Mouse (Mus musculus): ENCODE measurements around the gene Rab33b. TPM values are rescaled to one million over a fixed set of nuclear protein-coding genes. Genes with fewer than 3 reads are reported as not detected.
A peak's percentile ranks its signal among the peaks of the same experiment; 100 is the strongest.

Rab33b gene
- polyA plus RNA-seq, 1 experiment: 24.5 TPM

- no peak overlapping the region for H3K4me3 ChIP-seq (ENCODE audit: insufficient read depth, low read length)
- H3K27ac ChIP-seq (ENCODE audit: insufficient read depth, low read length): no peak overlapping the region
- TF ChIP-seq CTCF (IDR thresholded peaks at IDR 0.05; ENCODE audit: borderline replicate concordance, insufficient read depth, low read length) (no peak), POLR2A (IDR thresholded peaks at IDR 0.05; ENCODE audit: low read depth, low read length) (no peak)
- H3K4me1 ChIP-seq (ENCODE audit: control insufficient read depth, insufficient read depth, low read length): no peaks in the 10 kb centered on the region
These were observed 21.7 kb downstream of the Rab33b start for GRCm38 (mm10) chr3:51505465-51505864.

- no peaks in the 10 kb centered on the region for H3K4me1 ChIP-seq (ENCODE audit: control insufficient read depth, insufficient read depth, low read length)
- H3K27ac ChIP-seq (ENCODE audit: insufficient read depth, low read length): no peak overlapping the region
- no peak for TF ChIP-seq POLR2A (IDR thresholded peaks at IDR 0.05; ENCODE audit: low read depth, low read length)
- peak; percentile 79; the same call in 1 of the 2 replicates for TF ChIP-seq CTCF (IDR thresholded peaks at IDR 0.05; ENCODE audit: borderline replicate concordance, insufficient read depth, low read length)
- H3K4me3 ChIP-seq (ENCODE audit: insufficient read depth, low read length): no peak overlapping the region
These were observed 27.2 kb downstream of the Rab33b start for GRCm38 (mm10) chr3:51510903-51511302.

DNA sequence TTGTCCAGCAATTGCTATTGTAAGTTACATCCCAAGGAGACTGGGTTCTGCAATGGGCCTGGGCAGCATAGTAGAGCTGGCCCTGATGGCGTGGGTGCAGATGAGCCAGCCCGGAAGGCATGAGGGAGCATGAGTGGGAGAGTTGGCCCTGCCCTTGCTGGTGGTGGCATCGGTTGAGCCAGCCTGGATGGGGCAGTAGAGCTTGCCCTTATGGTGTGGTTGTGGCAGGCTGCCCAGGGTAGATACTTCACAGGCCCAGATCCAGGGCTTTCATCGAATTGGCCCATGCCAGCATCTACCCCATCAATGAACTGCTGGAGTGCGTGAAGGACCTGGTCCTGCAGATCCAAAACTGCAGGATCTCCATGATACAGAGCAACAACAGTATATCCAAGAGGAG, 28.3 kb downstream of the Rab33b start:
- TF ChIP-seq CTCF (IDR thresholded peaks at IDR 0.05; ENCODE audit: borderline replicate concordance, insufficient read depth, low read length) (no peak), POLR2A (IDR thresholded peaks at IDR 0.05; ENCODE audit: low read depth, low read length) (no peak)
- H3K4me3 ChIP-seq (ENCODE audit: insufficient read depth, low read length): no peak overlapping the region
- no peaks in the 10 kb centered on the region for H3K4me1 ChIP-seq (ENCODE audit: control insufficient read depth, insufficient read depth, low read length)
- H3K27ac ChIP-seq (ENCODE audit: insufficient read depth, low read length): no peak overlapping the region

DNA sequence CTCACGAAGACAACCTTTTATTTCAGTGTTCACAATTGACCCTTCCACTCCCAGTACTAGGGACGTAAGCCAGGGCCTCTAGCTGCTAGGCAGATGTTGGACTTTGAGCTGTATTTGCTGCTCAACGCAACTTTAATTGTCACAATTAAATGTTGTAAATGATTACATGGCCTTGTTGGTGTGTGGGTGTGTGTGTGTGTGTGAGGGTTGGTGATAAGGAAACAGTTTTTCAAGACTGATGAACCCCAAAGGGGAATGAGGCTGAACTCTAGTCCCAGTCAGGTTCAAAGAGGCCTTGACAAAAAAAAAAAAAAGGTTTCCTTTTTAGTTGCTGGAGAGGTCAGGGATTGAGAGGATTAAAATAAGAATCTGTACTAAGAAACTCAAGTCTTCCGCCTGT, 33.7 kb downstream of the Rab33b start:
- H3K4me3 ChIP-seq (ENCODE audit: insufficient read depth, low read length): no peak overlapping the region
- no peak overlapping the region for H3K27ac ChIP-seq (ENCODE audit: insufficient read depth, low read length)
- no peaks in the 10 kb centered on the region for H3K4me1 ChIP-seq (ENCODE audit: control insufficient read depth, insufficient read depth, low read length)
- TF ChIP-seq CTCF (IDR thresholded peaks at IDR 0.05; ENCODE audit: borderline replicate concordance, insufficient read depth, low read length) (no peak), POLR2A (IDR thresholded peaks at IDR 0.05; ENCODE audit: low read depth, low read length) (no peak)

GRCm38 (mm10) chr3:51517878-51518762, 34.4 kb downstream of the Rab33b start:
- H3K27ac ChIP-seq (ENCODE audit: insufficient read depth, low read length): no peak overlapping the region
- H3K4me1 ChIP-seq (ENCODE audit: control insufficient read depth, insufficient read depth, low read length): no peaks in the 10 kb centered on the region
- no peak overlapping the region for H3K4me3 ChIP-seq (ENCODE audit: insufficient read depth, low read length)
- no peak for TF ChIP-seq CTCF (IDR thresholded peaks at IDR 0.05; ENCODE audit: borderline replicate concordance, insufficient read depth, low read length)
- no peak for TF ChIP-seq POLR2A (IDR thresholded peaks at IDR 0.05; ENCODE audit: low read depth, low read length)

- TF ChIP-seq POLR2A (IDR thresholded peaks at IDR 0.05; ENCODE audit: low read depth, low read length) (no peak), CTCF (IDR thresholded peaks at IDR 0.05; ENCODE audit: borderline replicate concordance, insufficient read depth, low read length) (no peak)
- H3K4me3 ChIP-seq (ENCODE audit: insufficient read depth, low read length): no peak overlapping the region
- no peaks in the 10 kb centered on the region for H3K4me1 ChIP-seq (ENCODE audit: control insufficient read depth, insufficient read depth, low read length)
- H3K27ac ChIP-seq (ENCODE audit: insufficient read depth, low read length): no peak overlapping the region
These were observed 35.0 kb downstream of the Rab33b start for GRCm38 (mm10) chr3:51518763-51519121.

GRCm38 (mm10) chr3:51521262-51521661, 37.5 kb downstream of the Rab33b start:
- no peak overlapping the region for H3K4me3 ChIP-seq (ENCODE audit: insufficient read depth, low read length)
- H3K4me1 ChIP-seq (ENCODE audit: control insufficient read depth, insufficient read depth, low read length): no peaks in the 10 kb centered on the region
- TF ChIP-seq POLR2A (IDR thresholded peaks at IDR 0.05; ENCODE audit: low read depth, low read length) (no peak), CTCF (IDR thresholded peaks at IDR 0.05; ENCODE audit: borderline replicate concordance, insufficient read depth, low read length) (no peak)
- no peak overlapping the region for H3K27ac ChIP-seq (ENCODE audit: insufficient read depth, low read length)

GRCm38 (mm10) chr3:51525186-51525785, 41.6 kb downstream of the Rab33b start:
- Histone ChIP-seq H3K27ac (ENCODE audit: insufficient read depth, low read length) (no peak overlapping the region), H3K4me1 (ENCODE audit: control insufficient read depth, insufficient read depth, low read length) (no peaks in the 10 kb centered on the region), H3K4me3 (ENCODE audit: insufficient read depth, low read length) (no peak overlapping the region)
- TF ChIP-seq POLR2A (IDR thresholded peaks at IDR 0.05; ENCODE audit: low read depth, low read length) (no peak), CTCF (IDR thresholded peaks at IDR 0.05; ENCODE audit: borderline replicate concordance, insufficient read depth, low read length) (no peak)

DNA sequence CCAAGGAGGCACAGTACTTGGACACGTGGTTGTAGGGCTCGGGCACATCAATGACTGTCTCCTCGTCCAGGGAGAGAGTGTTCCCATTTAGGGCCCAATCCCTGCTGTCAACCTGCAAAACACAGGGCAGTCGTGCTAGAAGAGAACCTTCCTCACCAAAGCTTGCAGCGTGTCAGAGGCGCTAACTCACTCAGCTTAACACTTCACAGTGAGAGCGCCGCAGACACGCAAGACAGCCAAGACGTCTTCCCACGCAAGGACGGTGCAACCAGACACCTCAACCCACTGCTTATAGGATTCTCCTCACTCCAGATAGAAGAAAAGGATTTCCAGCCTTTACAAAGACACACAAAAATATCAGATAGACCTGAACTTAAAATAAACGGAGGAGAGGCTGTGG, 43.2 kb downstream of the Rab33b start:
- no peak overlapping the region for H3K27ac ChIP-seq (ENCODE audit: insufficient read depth, low read length)
- no peak overlapping the region for H3K4me3 ChIP-seq (ENCODE audit: insufficient read depth, low read length)
- H3K4me1 ChIP-seq (ENCODE audit: control insufficient read depth, insufficient read depth, low read length): no peaks in the 10 kb centered on the region
- no peak for TF ChIP-seq CTCF (IDR thresholded peaks at IDR 0.05; ENCODE audit: borderline replicate concordance, insufficient read depth, low read length)
- TF ChIP-seq POLR2A (IDR thresholded peaks at IDR 0.05; ENCODE audit: low read depth, low read length): no peak

Data from embryonic fibroblast, embryonic 13.5 days (primary cell).